Mouse (Mus musculus) G1E (cell line): ENCODE results near the gene Shtn1.

Source experiments
- CTCF ChIP-seq: IDR thresholded peaks from 2 replicates; pipeline ENCODE4 v1.5.1; 2012; ENCODE audit warnings: low read depth, low read length, inconsistent platforms, mixed read lengths
- GATA1 ChIP-seq: IDR thresholded peaks from 2 replicates; pipeline ENCODE4 v1.6.1; 2012; ENCODE audit warnings: borderline replicate concordance, low read length, inconsistent platforms, mixed read lengths
- GATA2 ChIP-seq: IDR thresholded peaks from 2 replicates; pipeline ENCODE4 v1.6.1; 2012; ENCODE audit warnings: low read depth, low read length, inconsistent platforms, borderline replicate concordance
- TAL1 ChIP-seq: conservative IDR thresholded peaks from 2 replicates; pipeline ENCODE4 v1.6.1; 2012; ENCODE audit warnings: low read depth, low read length, inconsistent platforms, mixed read lengths

GRCm38 (mm10) chr19:59038793-59039192, 37.1 kb downstream of the Shtn1 start:
- no peak for TF ChIP-seq CTCF
- TF ChIP-seq TAL1 = no peak
- no peak for TF ChIP-seq GATA1
- no peak for TF ChIP-seq GATA2
